Mouse (Mus musculus) ES-E14 (cell line): ENCODE results near the gene Mpv17l2.

Experiments
- CHD2 ChIP-seq: IDR thresholded peaks from 2 replicates; pipeline ENCODE4 v1.6.1; 2014; ENCODE audit warnings: mild to moderate bottlenecking, low read depth, low read length, inconsistent platforms
- HCFC1 ChIP-seq: IDR thresholded peaks from 2 replicates; pipeline ENCODE4 v1.6.1; 2012; ENCODE audit warnings: low read length, inconsistent platforms, borderline replicate concordance; ENCODE audit not compliant: insufficient read depth
- MAFK ChIP-seq: IDR thresholded peaks from 2 replicates; pipeline ENCODE4 v1.6.1; 2014; ENCODE audit warnings: mild to moderate bottlenecking, low read depth, low read length, inconsistent platforms; ENCODE audit not compliant: insufficient read depth
- ZC3H11A ChIP-seq: IDR thresholded peaks from 2 replicates; pipeline ENCODE4 v1.6.1; 2012; ENCODE audit warnings: low read depth, mild to moderate bottlenecking, inconsistent platforms, low read length, borderline replicate concordance
- ZNF384 ChIP-seq: IDR thresholded peaks from 2 replicates; pipeline ENCODE4 v1.6.1; 2012; ENCODE audit warnings: low read depth, low read length, inconsistent platforms

- TF ChIP-seq ZC3H11A: no peak
- no peak for TF ChIP-seq HCFC1
- no peak for TF ChIP-seq MAFK
- no peak for TF ChIP-seq CHD2
- no peak for TF ChIP-seq ZNF384
These were observed 8.2 kb upstream of the Mpv17l2 start for GRCm38 (mm10) chr8:70768956-70769355.
